Mouse (Mus musculus) heart, embryonic 12.5 days (tissue): ENCODE data around the gene Kif26a. TPM values are rescaled to one million over a fixed set of nuclear protein-coding genes. Genes with fewer than 3 reads are reported as not detected.

Source experiments
- ATAC-seq: fragments of 200-750 bp; cut with Nextera tagmentation; 2 replicates; pipeline ENCODE4 v1.8.0; 2017; ENCODE audit warnings: moderate TSS enrichment, moderate library complexity; ENCODE audit not compliant: insufficient number of reproducible peaks, low FRiP score
- H3K27ac ChIP-seq: fragments of 300-500 bp; sonication (generic); 2 replicates; pipeline ENCODE4 v1.5.1; 2016; ENCODE audit warnings: mild to moderate bottlenecking, moderate library complexity; ENCODE audit not compliant: poor library complexity, severe bottlenecking
- H3K27me3 ChIP-seq: fragments of 300-500 bp; sonication (generic); replicated peaks from 2 replicates; pipeline ENCODE4 v1.6.1; 2016; ENCODE audit warnings: mild to moderate bottlenecking, moderate library complexity
- H3K36me3 ChIP-seq: fragments of 300-500 bp; sonication (generic); 2 replicates; pipeline ENCODE4 v1.6.1; 2016; ENCODE audit warnings: mild to moderate bottlenecking, moderate library complexity
- H3K4me1 ChIP-seq: fragments of 300-500 bp; sonication (generic); replicated peaks from 2 replicates; pipeline ENCODE4 v1.6.1; 2016; ENCODE audit warnings: mild to moderate bottlenecking
- H3K4me2 ChIP-seq: fragments of 300-500 bp; sonication (generic); 2 replicates; pipeline ENCODE4 v1.6.1; 2016; ENCODE audit warnings: mild to moderate bottlenecking, moderate library complexity
- H3K4me3 ChIP-seq: fragments of 300-500 bp; sonication (generic); 2 replicates; pipeline ENCODE4 v1.5.1; 2016; ENCODE audit warnings: mild to moderate bottlenecking
- H3K9ac ChIP-seq: fragments of 300-500 bp; sonication (generic); 2 replicates; pipeline ENCODE4 v1.6.1; 2016; ENCODE audit warnings: mild to moderate bottlenecking, moderate library complexity
- H3K9me3 ChIP-seq: fragments of 300-500 bp; sonication (generic); replicated peaks from 2 replicates; pipeline ENCODE4 v1.6.1; 2016; ENCODE audit warnings: mild to moderate bottlenecking, moderate library complexity
- WGBS: fragments of 180-500 bp; shearing (Covaris S2); methylation state at CpG from one replicate; pipeline ENCODE4 v1.1.7; 2016; 5-methylcytosine and 5-hydroxymethylcytosine counted together
- polyA plus RNA-seq: library from polyadenylated mRNA; unstranded; fragments of >200 nt; fragmentation: Nextera tagmentation; extraction: Ambion mirVana; gene quantifications from 2 replicates; pipeline ENCODE4 v1.2.1, GENCODE M21; 2016

The Kif26a gene
- polyA plus RNA-seq, 1 experiment from 2014 or later, result 2.7 TPM

DNA sequence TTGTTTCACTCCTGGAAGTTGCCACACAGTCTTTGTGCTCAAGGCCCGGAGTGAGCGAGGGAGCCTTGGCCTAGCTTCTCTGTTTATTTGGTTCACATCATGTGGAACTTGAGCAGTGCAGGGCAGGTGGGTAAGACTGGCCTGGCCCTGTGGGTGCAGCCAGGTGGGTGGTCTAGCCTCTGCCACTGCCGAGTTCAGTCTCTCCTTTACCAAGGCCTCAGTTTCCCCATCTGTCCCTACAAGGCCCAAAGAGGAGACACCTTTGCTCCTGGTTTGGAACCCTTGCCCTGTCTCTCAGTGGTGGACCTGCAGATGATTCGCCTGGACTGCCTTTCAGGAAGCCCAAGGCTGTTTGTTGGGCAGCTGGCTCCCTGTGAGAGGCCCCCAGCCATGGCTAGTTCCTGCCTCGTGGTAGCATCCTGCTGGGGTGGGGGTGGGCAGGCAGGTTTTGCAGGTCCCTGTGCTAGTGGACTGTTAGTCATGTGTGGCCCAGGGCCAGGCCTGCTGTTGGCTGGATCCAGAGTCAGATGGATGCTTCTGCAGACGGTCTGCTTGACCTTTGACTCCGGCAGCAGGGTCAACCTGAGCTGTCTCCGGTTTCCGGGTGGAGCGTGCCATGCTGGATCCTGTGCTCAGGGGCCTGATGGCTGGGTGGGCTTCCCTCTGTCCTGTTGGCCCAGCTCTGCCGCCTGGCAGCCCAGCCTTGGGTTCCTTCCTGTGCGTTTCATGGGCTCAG lies 5.4 kb downstream of the Kif26a start:
- no peak for ATAC-seq
- H3K4me1 ChIP-seq, result peaks cover 69% of the 10 kb centered on the region
- WGBS, result 51% methylated on average over 12 of the region's 12 CpGs
- no peaks in the 10 kb centered on the region for H3K9me3 ChIP-seq
- H3K9ac ChIP-seq, result no peak overlapping the region
- H3K4me2 ChIP-seq, result peak overlapping the region; percentile 14; the same call in 1 of the 2 replicates
- peaks cover 17% of the 10 kb centered on the region for H3K27me3 ChIP-seq
- no peak overlapping the region for H3K4me3 ChIP-seq
- H3K36me3 ChIP-seq, result no peaks in the 10 kb centered on the region
- no peak overlapping the region for H3K27ac ChIP-seq

DNA sequence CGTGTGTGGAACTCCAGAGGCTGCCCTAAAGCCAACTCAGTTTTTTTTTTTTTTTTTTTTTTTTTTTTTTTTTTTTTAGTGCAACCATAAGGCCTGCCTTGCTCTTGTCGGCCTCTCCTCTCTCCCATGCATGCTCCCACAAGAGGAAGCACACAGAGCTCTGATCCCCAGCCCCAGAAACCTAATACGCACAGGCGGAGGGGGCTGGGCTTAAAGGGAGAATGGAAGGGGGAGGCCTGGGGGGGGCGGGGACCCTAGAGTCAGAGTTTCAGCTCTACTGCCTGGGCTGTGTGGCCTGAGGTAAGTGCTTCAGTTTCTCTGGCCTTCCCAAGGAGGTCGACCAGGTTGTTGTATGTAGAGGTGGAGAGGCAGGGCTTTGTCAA lies 6.0 kb downstream of the Kif26a start:
- H3K4me3 ChIP-seq, result no peak overlapping the region
- no peak overlapping the region for H3K27ac ChIP-seq
- no peak for ATAC-seq
- H3K4me2 ChIP-seq, result no peak overlapping the region
- H3K36me3 ChIP-seq, result no peaks in the 10 kb centered on the region
- peaks cover 17% of the 10 kb centered on the region for H3K27me3 ChIP-seq
- H3K4me1 ChIP-seq, result peaks cover 64% of the 10 kb centered on the region
- no peaks in the 10 kb centered on the region for H3K9me3 ChIP-seq
- 58% methylated on average over 6 of the region's 6 CpGs for WGBS
- no peak overlapping the region for H3K9ac ChIP-seq

DNA sequence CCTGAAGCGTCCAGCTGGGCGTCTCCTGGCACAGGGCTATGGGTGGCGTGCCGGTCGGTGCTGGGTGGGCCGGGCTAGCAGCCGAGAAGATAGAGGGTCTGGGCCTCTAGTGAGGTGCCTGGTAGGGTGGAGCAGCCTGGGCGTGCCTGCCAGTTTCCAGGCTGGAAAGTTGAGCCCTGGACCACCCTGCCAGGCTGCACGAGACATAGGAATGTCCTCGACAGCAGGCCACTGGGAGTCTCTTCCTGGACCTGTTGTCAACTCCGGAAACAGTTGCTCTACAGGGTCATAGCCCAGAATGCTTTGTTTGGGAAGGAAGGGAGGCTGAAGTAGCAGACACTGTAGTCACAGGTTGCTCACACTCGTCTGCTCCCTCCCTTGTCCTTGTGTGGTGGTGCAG lies 7.6 kb downstream of the Kif26a start:
- H3K27ac ChIP-seq, result no peak overlapping the region
- H3K36me3 ChIP-seq, result peaks cover 9% of the 10 kb centered on the region; the same call in 1 of the 2 replicates
- peaks cover 1% of the 10 kb centered on the region; the same call in 1 of the 2 replicates for H3K27me3 ChIP-seq
- ATAC-seq, result peak; percentile 31
- H3K9ac ChIP-seq, result 0 out of 2 replicates have a peak overlapping the region, but pooled peaks have one; percentile 3
- H3K9me3 ChIP-seq, result no peaks in the 10 kb centered on the region
- H3K4me2 ChIP-seq, result no peak overlapping the region
- H3K4me1 ChIP-seq, result peaks cover 51% of the 10 kb centered on the region
- 56% methylated on average over 12 of the region's 12 CpGs for WGBS
- H3K4me3 ChIP-seq, result no peak overlapping the region

DNA sequence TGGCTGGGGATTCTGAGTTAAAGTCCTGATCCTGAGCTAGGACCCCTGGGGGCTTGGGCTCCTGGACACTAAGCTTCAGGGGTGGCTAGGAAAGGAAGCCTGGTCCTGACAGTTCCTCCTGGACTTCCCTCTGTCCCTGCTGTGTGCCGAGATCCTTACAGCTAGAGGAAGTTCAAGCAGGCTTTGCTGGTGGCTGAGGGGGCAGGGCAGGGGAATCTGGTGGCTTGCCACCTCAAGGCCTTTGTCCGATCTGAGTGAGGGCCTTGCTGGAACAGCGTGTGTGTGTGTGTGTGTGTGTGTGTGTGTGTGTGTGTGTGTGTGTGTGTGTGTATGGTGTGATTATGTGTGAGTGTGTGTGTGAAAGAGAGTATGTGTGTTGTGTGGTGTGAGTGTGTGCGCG lies 8.5 kb downstream of the Kif26a start:
- WGBS, result 51% methylated on average over 5 of the region's 5 CpGs
- Histone ChIP-seq H3K4me3 (no peak overlapping the region), H3K27me3 (no peaks in the 10 kb centered on the region), H3K4me2 (no peak overlapping the region), H3K9me3 (no peaks in the 10 kb centered on the region), H3K36me3 (peaks cover 11% of the 10 kb centered on the region; the same call in 1 of the 2 replicates), H3K27ac (no peak overlapping the region), H3K9ac (peak overlapping the region; percentile 31; the same call in 1 of the 2 replicates), H3K4me1 (peaks cover 51% of the 10 kb centered on the region)
- no peak for ATAC-seq

DNA sequence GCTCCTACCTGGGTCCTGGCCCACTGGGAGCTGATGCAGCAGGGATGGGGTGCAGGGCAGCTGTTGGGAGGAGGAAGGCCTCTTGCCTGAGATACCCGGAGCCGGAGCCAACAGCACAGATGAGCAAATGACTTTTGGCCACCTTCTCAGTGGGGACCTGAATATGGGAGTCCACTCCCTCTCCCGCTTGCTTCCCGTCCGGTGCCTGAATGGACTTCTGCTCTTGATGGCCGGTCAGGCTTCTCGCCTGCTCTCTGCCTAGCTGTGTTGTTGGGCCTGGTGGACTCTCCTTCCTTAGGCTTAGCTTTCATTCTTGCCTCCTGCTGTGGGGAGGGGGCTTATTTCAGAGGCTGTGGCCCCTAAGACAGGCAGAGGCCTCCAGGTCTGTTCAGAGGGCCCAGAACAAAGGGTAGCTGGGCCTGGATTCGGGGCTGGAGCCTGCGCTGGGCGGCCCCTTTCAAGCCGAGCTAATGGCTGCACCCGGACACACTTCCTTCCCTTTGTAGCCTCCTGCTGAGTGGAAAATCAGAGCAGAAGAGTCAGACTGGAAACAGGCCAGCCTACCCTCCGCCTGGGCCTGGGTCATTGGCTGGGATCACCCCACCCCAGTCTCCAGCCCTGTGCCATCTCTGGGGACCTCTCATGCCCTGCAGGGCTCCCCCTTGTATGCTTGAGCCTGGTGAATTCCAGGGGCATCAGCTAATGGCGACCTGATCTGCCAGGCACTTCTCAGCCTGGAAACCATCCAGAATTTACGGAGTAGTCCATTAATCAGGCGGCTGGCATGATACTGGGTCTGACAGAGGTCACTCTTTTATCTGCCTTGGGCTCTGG lies 9.4 kb downstream of the Kif26a start:
- peak; percentile 35; the same call in 1 of the 2 replicates for ATAC-seq
- 0 out of 2 replicates have a peak overlapping the region, but pooled peaks have one; percentile 2 for H3K4me2 ChIP-seq
- no peak overlapping the region for H3K9ac ChIP-seq

DNA sequence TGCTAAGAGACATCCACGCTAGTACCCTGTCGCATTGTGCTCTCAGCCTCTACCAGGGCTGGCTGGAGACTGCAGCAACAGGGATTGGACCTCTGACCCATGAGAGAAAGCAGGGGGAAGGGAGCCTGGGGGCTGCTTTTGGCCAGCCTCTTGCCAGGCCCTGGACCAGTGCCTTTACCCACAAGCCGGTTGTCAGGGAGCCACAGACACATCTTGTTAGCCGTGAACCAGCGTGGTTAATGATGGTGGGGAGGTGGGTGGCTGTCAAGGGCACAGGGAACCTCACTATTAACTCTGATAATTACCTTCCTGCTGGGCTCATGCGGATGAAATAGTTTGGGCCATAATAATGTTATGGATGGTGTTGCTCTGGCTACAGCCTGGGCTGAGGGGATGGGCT lies 10.8 kb downstream of the Kif26a start:
- Histone ChIP-seq H3K4me2 (no peak overlapping the region), H3K9ac (no peak overlapping the region; the same call in 1 of the 2 replicates), H3K9me3 (no peaks in the 10 kb centered on the region), H3K27me3 (peaks cover 9% of the 10 kb centered on the region; the same call in 1 of the 2 replicates), H3K4me1 (peaks cover 30% of the 10 kb centered on the region), H3K36me3 (peaks cover 11% of the 10 kb centered on the region; the same call in 1 of the 2 replicates), H3K27ac (no peak overlapping the region), H3K4me3 (no peak overlapping the region)
- WGBS, result 77% methylated on average over 6 of the region's 6 CpGs
- no peak for ATAC-seq

More for the DNA sequence above, 9.4 kb downstream of the Kif26a start:
- H3K9me3 ChIP-seq, result no peaks in the 10 kb centered on the region
- no peaks in the 10 kb centered on the region for H3K27me3 ChIP-seq
- peak overlapping the region; percentile 71 for H3K27ac ChIP-seq
- H3K4me3 ChIP-seq, result no peak overlapping the region
- WGBS, result 60% methylated on average over 16 of the region's 16 CpGs
- peaks cover 44% of the 10 kb centered on the region for H3K4me1 ChIP-seq
- H3K36me3 ChIP-seq, result peaks cover 11% of the 10 kb centered on the region; the same call in 1 of the 2 replicates

DNA sequence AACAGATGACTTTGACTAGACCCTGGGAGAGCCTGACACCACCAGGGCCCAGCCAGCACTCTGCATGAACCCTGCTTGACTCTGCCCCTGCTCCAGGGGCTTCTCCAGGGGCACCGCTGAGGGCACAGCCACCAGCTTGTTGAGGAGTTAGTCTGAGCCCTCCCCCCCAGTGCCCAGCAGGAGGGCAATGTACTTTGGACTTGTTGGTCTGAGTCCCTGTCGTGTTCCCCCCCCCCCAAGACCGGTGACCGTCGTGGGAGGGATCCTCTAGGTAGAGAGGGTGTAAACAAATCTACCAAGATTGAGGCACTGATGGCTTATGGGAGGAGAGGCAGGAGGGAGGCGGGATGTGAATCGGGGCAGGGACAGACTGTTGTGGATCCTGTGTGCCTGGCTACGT lies 12.2 kb downstream of the Kif26a start:
- Histone ChIP-seq H3K4me1 (peaks cover 32% of the 10 kb centered on the region), H3K27me3 (peaks cover 10% of the 10 kb centered on the region), H3K36me3 (peaks cover 11% of the 10 kb centered on the region; the same call in 1 of the 2 replicates), H3K27ac (no peak overlapping the region), H3K4me2 (no peak overlapping the region), H3K4me3 (no peak overlapping the region), H3K9ac (no peak overlapping the region), H3K9me3 (no peaks in the 10 kb centered on the region)
- 58% methylated on average over 8 of the region's 8 CpGs for WGBS
- ATAC-seq, result no peak

DNA sequence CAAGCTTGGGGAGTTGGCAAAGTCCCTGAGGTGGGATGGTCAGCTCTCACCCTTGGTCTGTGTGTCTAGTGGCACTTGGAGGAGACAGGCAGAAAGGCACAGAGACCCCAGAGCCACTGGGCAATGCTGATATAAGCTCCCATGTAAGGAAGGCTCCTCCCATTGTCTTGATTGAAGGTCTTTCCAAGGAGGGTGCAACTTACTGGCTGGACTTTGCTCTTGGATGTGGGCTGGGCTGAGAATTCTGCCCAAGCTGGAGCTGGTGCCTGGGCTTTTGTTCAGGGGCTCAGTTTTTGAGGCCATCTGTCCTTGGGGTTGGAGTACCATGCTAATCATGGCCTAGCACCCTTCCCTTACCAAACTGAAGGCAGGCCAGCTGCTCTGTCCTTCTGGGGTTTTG lies 12.8 kb downstream of the Kif26a start:
- peaks cover 10% of the 10 kb centered on the region for H3K27me3 ChIP-seq
- no peak overlapping the region for H3K4me2 ChIP-seq
- no peak for ATAC-seq
- H3K4me1 ChIP-seq, result peaks cover 33% of the 10 kb centered on the region
- H3K9me3 ChIP-seq, result no peaks in the 10 kb centered on the region
- H3K36me3 ChIP-seq, result peaks cover 11% of the 10 kb centered on the region; the same call in 1 of the 2 replicates
- no peak overlapping the region for H3K4me3 ChIP-seq
- no peak overlapping the region for H3K9ac ChIP-seq
- H3K27ac ChIP-seq, result no peak overlapping the region

DNA sequence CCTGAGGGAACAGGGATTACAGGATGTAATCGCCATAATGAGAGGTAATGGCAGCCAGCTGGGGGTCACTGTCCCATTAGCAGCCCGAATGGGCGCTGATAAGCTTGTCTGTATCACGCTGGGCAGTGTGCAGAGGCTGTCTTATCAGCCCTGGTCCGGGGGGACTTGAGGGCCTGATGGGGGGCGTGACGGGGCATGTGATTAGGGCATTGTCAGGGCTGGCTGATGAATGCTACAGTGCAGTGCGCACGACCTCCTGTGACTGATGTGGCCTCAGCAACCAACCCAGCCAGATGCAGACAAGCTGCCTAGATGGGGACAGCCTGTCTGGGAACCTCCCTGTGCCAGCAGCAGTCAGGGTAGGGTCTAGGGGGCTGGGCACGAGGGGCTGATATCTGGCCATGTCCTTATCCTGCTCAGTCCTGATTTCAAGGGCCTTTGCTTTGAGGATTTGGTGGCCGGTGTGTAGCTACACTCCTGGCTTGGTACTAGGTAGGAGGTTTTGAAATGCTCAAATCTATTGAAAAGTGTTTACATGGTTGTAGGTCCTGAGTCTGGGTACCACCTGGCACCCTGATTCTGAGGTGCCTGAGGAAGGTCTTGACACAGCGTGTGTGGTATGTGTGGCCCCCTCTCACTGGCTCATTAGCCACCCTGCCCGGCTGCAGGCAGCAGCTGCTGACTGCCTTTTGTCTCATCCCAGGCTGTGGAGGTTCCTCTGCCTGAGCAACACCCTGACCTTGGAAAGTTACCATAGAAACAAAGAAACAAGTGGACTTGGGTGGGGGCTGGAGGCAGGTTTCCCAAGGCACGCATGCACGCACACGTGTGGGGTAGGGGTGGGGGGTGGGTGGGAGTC lies 18.2 kb downstream of the Kif26a start:
- Histone ChIP-seq H3K27ac (peak overlapping the region; percentile 29; the same call in 1 of the 2 replicates), H3K27me3 (peaks cover 10% of the 10 kb centered on the region), H3K4me1 (peaks cover 39% of the 10 kb centered on the region), H3K9ac (peak overlapping the region; percentile 10; the same call in 1 of the 2 replicates), H3K36me3 (no peaks in the 10 kb centered on the region), H3K4me2 (peak overlapping the region; percentile 19; the same call in 1 of the 2 replicates), H3K9me3 (no peaks in the 10 kb centered on the region), H3K4me3 (no peak overlapping the region)
- 8% methylated on average over 16 of the region's 16 CpGs for whole genome bisulfite sequencing
- peak; percentile 54; the same call in 1 of the 2 replicates for ATAC-seq

DNA sequence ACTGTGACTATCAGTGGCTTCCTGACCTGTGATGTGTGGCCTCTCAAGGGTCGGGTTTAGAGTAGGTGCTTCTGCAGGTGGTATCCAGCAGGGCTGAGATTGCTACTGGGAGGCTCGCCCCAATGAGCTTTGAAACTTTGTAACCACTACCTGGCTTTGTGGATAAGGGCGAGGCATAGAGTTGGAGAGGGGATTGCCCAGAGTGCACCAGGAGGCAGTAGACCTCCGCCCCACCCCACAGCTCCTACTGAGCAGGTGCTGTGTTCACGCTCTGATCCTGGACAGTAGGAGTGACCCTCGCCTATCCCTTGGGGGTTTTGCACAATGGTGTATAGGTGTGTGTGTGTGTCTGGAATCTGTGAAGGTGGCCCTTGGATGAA lies 18.8 kb downstream of the Kif26a start:
- H3K27me3 ChIP-seq, result peaks cover 10% of the 10 kb centered on the region
- no peaks in the 10 kb centered on the region for H3K9me3 ChIP-seq
- H3K9ac ChIP-seq, result peak overlapping the region; percentile 10; the same call in 1 of the 2 replicates
- no peak for ATAC-seq
- no peak overlapping the region for H3K27ac ChIP-seq
- H3K36me3 ChIP-seq, result no peaks in the 10 kb centered on the region
- peaks cover 45% of the 10 kb centered on the region for H3K4me1 ChIP-seq
- H3K4me2 ChIP-seq, result no peak overlapping the region
- WGBS, result 61% methylated on average over 6 of the region's 6 CpGs
- H3K4me3 ChIP-seq, result no peak overlapping the region
